9 mouse cellular contexts compared by ENCODE assay signal in genomic region chr7:49882288-49882687, GRCm38 (mm10). TPM values are rescaled to one million over a fixed set of nuclear protein-coding genes. Genes with fewer than 3 reads are reported as not detected.
DNase-seq lines count a peak whose midpoint lies in the region; ATAC-seq and TF ChIP-seq lines count a peak whose summit lies in the region.
"Had no signal": no experiment of that assay in that cellular context is flagged by ENCODE, and none has a peak within 500 bp of the region (broad histone marks: within the 10 kb centered on the region; RNA-seq: fewer than 3 reads in every experiment).

No protein-coding gene starts in this region.

- peak overlapping the region; percentile 13; the same call in 1 of the 2 replicates for H3K27ac ChIP-seq in heart, embryonic 13.5 days (replicated peaks)
- no peak overlapping the region for H3K27ac ChIP-seq in heart, adult 2 months
- peak overlapping the region; percentile 61 for H3K27ac ChIP-seq in kidney, embryonic 15.5 days
- peak overlapping the region; percentile 69 for H3K27ac ChIP-seq in midbrain, embryonic 13.5 days

- TF ChIP-seq POLR2A in heart, adult 2 months (IDR thresholded peaks at IDR 0.05; ENCODE audit: insufficient read depth, low read depth, low read length), result no peak

- H3K27me3 ChIP-seq in heart, embryonic 13.5 days (replicated peaks), result 0 out of 2 replicates have a peak, but pooled peaks cover 3% of the 10 kb centered on the region
- no peaks in the 10 kb centered on the region for H3K27me3 ChIP-seq in heart, adult 2 months (ENCODE audit: control insufficient read depth, insufficient read depth, low read length)
- H3K27me3 ChIP-seq in kidney, embryonic 15.5 days, result no peaks in the 10 kb centered on the region
- H3K27me3 ChIP-seq in midbrain, embryonic 13.5 days, result peaks cover 22% of the 10 kb centered on the region; the same call in 1 of the 2 replicates

- peaks cover 14% of the 10 kb centered on the region for H3K4me1 ChIP-seq in heart, embryonic 13.5 days
- no peaks in the 10 kb centered on the region for H3K4me1 ChIP-seq in heart, adult 2 months (ENCODE audit: control insufficient read depth, insufficient read depth, low read length)
- H3K4me1 ChIP-seq in kidney, embryonic 15.5 days, result peaks cover 19% of the 10 kb centered on the region
- H3K4me1 ChIP-seq in midbrain, embryonic 13.5 days (replicated peaks), result peaks cover 32% of the 10 kb centered on the region

- no peak for TF ChIP-seq EP300 in heart, adult 2 months (IDR thresholded peaks at IDR 0.05; ENCODE audit: insufficient read depth, low read depth, low read length)

- H3K9me3 ChIP-seq in heart, embryonic 13.5 days, result no peaks in the 10 kb centered on the region
- no peaks in the 10 kb centered on the region for H3K9me3 ChIP-seq in kidney, embryonic 15.5 days (replicated peaks)
- no peaks in the 10 kb centered on the region for H3K9me3 ChIP-seq in midbrain, embryonic 13.5 days

- H3K79me2 ChIP-seq in heart, adult 2 months (replicated peaks; ENCODE audit: control insufficient read depth, insufficient read depth, low read length), result no peaks in the 10 kb centered on the region

- peak overlapping the region; percentile 53 for H3K4me2 ChIP-seq in heart, embryonic 13.5 days
- 0 out of 2 replicates have a peak overlapping the region, but pooled peaks have one; percentile 14 for H3K4me2 ChIP-seq in kidney, embryonic 15.5 days
- no peak overlapping the region for H3K4me2 ChIP-seq in midbrain, embryonic 13.5 days (replicated peaks)

- 0 out of 2 replicates have a peak overlapping the region, but pooled peaks have one; percentile 16 for H3K4me3 ChIP-seq in heart, embryonic 13.5 days
- no peak overlapping the region for H3K4me3 ChIP-seq in heart, adult 2 months
- no peak overlapping the region for H3K4me3 ChIP-seq in kidney, embryonic 15.5 days (replicated peaks)
- H3K4me3 ChIP-seq in midbrain, embryonic 13.5 days (replicated peaks), result no peak overlapping the region

- TF ChIP-seq CTCF in heart, adult 2 months (IDR thresholded peaks at IDR 0.05), result no peak

- 12% methylated on average over 4 of the region's 4 CpGs for WGBS in heart, embryonic 13.5 days
- WGBS in heart, adult 2 months, result 13% methylated on average over 4 of the region's 4 CpGs
- WGBS in kidney, embryonic 15.5 days, result 8% methylated on average over 4 of the region's 4 CpGs
- WGBS in midbrain, embryonic 13.5 days, result 31% methylated on average over 4 of the region's 4 CpGs

- no peak for DNase-seq in heart, adult 2 months
- DNase-seq in adrenal gland, postnatal 25 days, result peak; percentile 15
- no peak for DNase-seq in frontal cortex, postnatal 14 days (ENCODE audit: low spot score in 2 of 2)
- no peak for DNase-seq in frontal cortex, postnatal 25 days (ENCODE audit: low spot score in 2 of 2)
- DNase-seq in spleen, postnatal 4 days (ENCODE audit: low spot score in 2 of 2), result no peak

- intact Hi-C loops in heart, adult 2 months (cut with DNase I), result no loop called here

- no peak overlapping the region for H3K9ac ChIP-seq in heart, embryonic 13.5 days
- H3K9ac ChIP-seq in heart, adult 2 months (ENCODE audit: low read depth, low read length), result no peak overlapping the region
- H3K9ac ChIP-seq in kidney, embryonic 15.5 days, result no peak overlapping the region
- 0 out of 2 replicates have a peak overlapping the region, but pooled peaks have one; percentile 29 for H3K9ac ChIP-seq in midbrain, embryonic 13.5 days (replicated peaks)

- ATAC-seq in heart, embryonic 13.5 days (ENCODE audit: extremely low read depth, insufficient number of reproducible peaks, low FRiP score, low TSS enrichment), result no peak
- peak; percentile 54 for ATAC-seq in kidney, embryonic 15.5 days (replicated peaks; ENCODE audit: low FRiP score)
- peak; percentile 34; the same call in 1 of the 2 replicates for ATAC-seq in midbrain, embryonic 13.5 days

- H3K36me3 ChIP-seq in heart, embryonic 13.5 days, result no peaks in the 10 kb centered on the region
- H3K36me3 ChIP-seq in heart, adult 2 months (ENCODE audit: control insufficient read depth, insufficient read depth, low read length), result no peaks in the 10 kb centered on the region
- H3K36me3 ChIP-seq in kidney, embryonic 15.5 days, result no peaks in the 10 kb centered on the region
- H3K36me3 ChIP-seq in midbrain, embryonic 13.5 days, result no peaks in the 10 kb centered on the region

RNA-seq across cellular contexts. Expression of gene Slc6a5, which starts 27.7 kb away (rescaled TPM):
- not detected in 2 replicates for polyA plus RNA-seq in heart, embryonic 13.5 days (2015; fragmentation: Nextera tagmentation; extraction: Ambion mirVana)
- total RNA-seq in heart, adult 2 months (2021), result not detected
- 0.02 TPM in 1 of 2 replicates, not detected in the other for polyA plus RNA-seq in heart, adult 2 months (2012; rRNA removed)
- 0.48 and 1.3 TPM in 2 replicates for total RNA-seq in adrenal gland, postnatal 25 days (2021)
- polyA plus RNA-seq in kidney, embryonic 15.5 days (2015; fragmentation: Nextera tagmentation; extraction: Ambion mirVana), result 0.04 and 0.06 TPM in 2 replicates
- 0.30 and 0.32 TPM in 2 replicates for polyA plus RNA-seq in midbrain, embryonic 13.5 days (2015; fragmentation: Nextera tagmentation; extraction: Ambion mirVana)
- total RNA-seq: heart, postnatal 10 days had no signal
